11 mouse cellular contexts compared by ENCODE assay signal in genomic region chr11:113789101-113789500, GRCm38 (mm10). TPM values are rescaled to one million over a fixed set of nuclear protein-coding genes. Genes with fewer than 3 reads are reported as not detected.
A peak's percentile ranks its signal among the peaks of the same experiment; 100 is the strongest.
DNase-seq lines count a peak whose midpoint lies in the region; ATAC-seq lines count a peak whose summit lies in the region.
"Had no signal": no experiment of that assay in that cellular context is flagged by ENCODE, and none has a peak within 500 bp of the region (broad histone marks: within the 10 kb centered on the region; RNA-seq: fewer than 3 reads in every experiment).

No protein-coding gene starts in this region.

- ATAC-seq in kidney, embryonic 16.5 days (ENCODE audit: low FRiP score, low TSS enrichment) = no peak
- no peak for ATAC-seq in embryonic facial prominence, embryonic 12.5 days (ENCODE audit: insufficient number of reproducible peaks, insufficient read depth, low FRiP score, low TSS enrichment)
- ATAC-seq in forebrain, embryonic 12.5 days (ENCODE audit: low FRiP score) = no peak
- no peak for ATAC-seq in liver, embryonic 15.5 days (ENCODE audit: insufficient read depth)
- ATAC-seq: hindbrain, embryonic 16.5 days had no signal

- no peak overlapping the region for H3K4me2 ChIP-seq in kidney, embryonic 16.5 days (replicated peaks; ENCODE audit: low read depth, low read length)
- no peak overlapping the region for H3K4me2 ChIP-seq in embryonic facial prominence, embryonic 12.5 days (replicated peaks)
- H3K4me2 ChIP-seq in forebrain, embryonic 12.5 days = no peak overlapping the region
- no peak overlapping the region for H3K4me2 ChIP-seq in liver, embryonic 15.5 days

- H3K27ac ChIP-seq in kidney, embryonic 16.5 days (ENCODE audit: low read length) = peak overlapping the region; percentile 54
- H3K27ac ChIP-seq in embryonic facial prominence, embryonic 12.5 days = peak overlapping the region; percentile 54
- H3K27ac ChIP-seq in forebrain, embryonic 12.5 days = peak overlapping the region; percentile 10; the same call in 1 of the 2 replicates
- 0 out of 2 replicates have a peak overlapping the region, but pooled peaks have one; percentile 41 for H3K27ac ChIP-seq in liver, embryonic 15.5 days (replicated peaks)
- H3K27ac ChIP-seq: macrophage had no signal

- H3K36me3 ChIP-seq in kidney, embryonic 16.5 days (ENCODE audit: insufficient read depth, low read length) = no peaks in the 10 kb centered on the region
- H3K36me3 ChIP-seq in embryonic facial prominence, embryonic 12.5 days = no peaks in the 10 kb centered on the region; the same call in 1 of the 2 replicates
- no peaks in the 10 kb centered on the region for H3K36me3 ChIP-seq in forebrain, embryonic 12.5 days (replicated peaks)
- H3K36me3 ChIP-seq in liver, embryonic 15.5 days (replicated peaks) = no peaks in the 10 kb centered on the region

- no peaks in the 10 kb centered on the region for H3K9me3 ChIP-seq in kidney, embryonic 16.5 days (ENCODE audit: low read length)
- no peaks in the 10 kb centered on the region for H3K9me3 ChIP-seq in embryonic facial prominence, embryonic 12.5 days
- H3K9me3 ChIP-seq in forebrain, embryonic 12.5 days = no peaks in the 10 kb centered on the region
- no peaks in the 10 kb centered on the region for H3K9me3 ChIP-seq in liver, embryonic 15.5 days (replicated peaks)

- no peak overlapping the region for H3K9ac ChIP-seq in kidney, embryonic 16.5 days (replicated peaks; ENCODE audit: low read length)
- H3K9ac ChIP-seq in embryonic facial prominence, embryonic 12.5 days = no peak overlapping the region
- no peak overlapping the region for H3K9ac ChIP-seq in forebrain, embryonic 12.5 days
- H3K9ac ChIP-seq in liver, embryonic 15.5 days = no peak overlapping the region

- H3K27me3 ChIP-seq in kidney, embryonic 16.5 days (ENCODE audit: insufficient read depth, low read length) = no peaks in the 10 kb centered on the region
- H3K27me3 ChIP-seq in embryonic facial prominence, embryonic 12.5 days = no peaks in the 10 kb centered on the region
- no peaks in the 10 kb centered on the region for H3K27me3 ChIP-seq in forebrain, embryonic 12.5 days
- H3K27me3 ChIP-seq in liver, embryonic 15.5 days = peaks cover 3% of the 10 kb centered on the region; the same call in 1 of the 2 replicates

- no peak for DNase-seq in kidney, adult 11 months
- DNase-seq in left cerebral cortex, adult 11 months (ENCODE audit: low spot score) = no peak
- no peak for DNase-seq in yolk sac, embryonic 10.5 days (ENCODE audit: low spot score)
- DNase-seq: right cerebral cortex, postnatal 4 days had no signal

- H3K4me1 ChIP-seq in kidney, embryonic 16.5 days (ENCODE audit: insufficient read depth, low read length) = peaks cover 56% of the 10 kb centered on the region
- peaks cover 58% of the 10 kb centered on the region for H3K4me1 ChIP-seq in embryonic facial prominence, embryonic 12.5 days
- H3K4me1 ChIP-seq in forebrain, embryonic 12.5 days = peaks cover 68% of the 10 kb centered on the region
- H3K4me1 ChIP-seq in liver, embryonic 15.5 days (replicated peaks) = peaks cover 46% of the 10 kb centered on the region

- no peak overlapping the region for H3K4me3 ChIP-seq in kidney, embryonic 16.5 days (ENCODE audit: low read length)
- no peak overlapping the region for H3K4me3 ChIP-seq in embryonic facial prominence, embryonic 12.5 days
- H3K4me3 ChIP-seq in forebrain, embryonic 12.5 days (replicated peaks) = no peak overlapping the region
- no peak overlapping the region for H3K4me3 ChIP-seq in liver, embryonic 15.5 days (replicated peaks)
- H3K4me3 ChIP-seq: myocyte had no signal

- WGBS in kidney, embryonic 16.5 days = 38% methylated on average over 1 of the region's 1 CpGs
- WGBS in embryonic facial prominence, embryonic 12.5 days = 28% methylated on average over 1 of the region's 1 CpGs
- WGBS in forebrain, embryonic 12.5 days = 30% methylated on average over 1 of the region's 1 CpGs
- 42% methylated on average over 1 of the region's 1 CpGs for WGBS in liver, embryonic 15.5 days (ENCODE audit: insufficient replicate concordance)

RNA-seq across cellular contexts. Expression of gene Cdc42ep4, which starts 37.4 kb away (rescaled TPM):
- 73.9 and 74.5 TPM in 2 replicates for polyA plus RNA-seq in kidney, embryonic 16.5 days (2015; fragmentation: Nextera tagmentation; extraction: Ambion mirVana)
- 116 and 118 TPM in 2 replicates for polyA plus RNA-seq in embryonic facial prominence, embryonic 12.5 days (2016; fragmentation: Nextera tagmentation; extraction: Ambion mirVana)
- polyA plus RNA-seq in forebrain, embryonic 12.5 days (2016; fragmentation: Nextera tagmentation; extraction: Ambion mirVana) = 109 and 113 TPM in 2 replicates
- polyA plus RNA-seq in liver, embryonic 15.5 days (2015; fragmentation: Nextera tagmentation; extraction: Ambion mirVana) = 17.1 and 19.8 TPM in 2 replicates
